Mouse (Mus musculus) megakaryocyte, embryonic 14.5 days (primary cell): ENCODE measurements around the gene Auts2.

Experiments
- FLI1 ChIP-seq: IDR thresholded peaks from 2 replicates; pipeline ENCODE4 v1.6.1; 2012; ENCODE audit warnings: low read length, inconsistent platforms, mixed read lengths
- GATA1 ChIP-seq: IDR thresholded peaks from 3 replicates; pipeline ENCODE4 v1.6.1; 2012; ENCODE audit warnings: mixed read lengths, low read length, inconsistent platforms, borderline replicate concordance

- TF ChIP-seq GATA1 (no peak), FLI1 (no peak)
Measured at GRCm38 (mm10) chr5:132268351-132268967, 274.7 kb downstream of the Auts2 start.
